Mouse (Mus musculus): ENCODE data around the gene Fmnl3. TPM values are rescaled to one million over a fixed set of nuclear protein-coding genes. Genes with fewer than 3 reads are reported as not detected.

Gene Fmnl3
- polyA plus RNA-seq, 1 experiment, result 55.5 TPM

DNA sequence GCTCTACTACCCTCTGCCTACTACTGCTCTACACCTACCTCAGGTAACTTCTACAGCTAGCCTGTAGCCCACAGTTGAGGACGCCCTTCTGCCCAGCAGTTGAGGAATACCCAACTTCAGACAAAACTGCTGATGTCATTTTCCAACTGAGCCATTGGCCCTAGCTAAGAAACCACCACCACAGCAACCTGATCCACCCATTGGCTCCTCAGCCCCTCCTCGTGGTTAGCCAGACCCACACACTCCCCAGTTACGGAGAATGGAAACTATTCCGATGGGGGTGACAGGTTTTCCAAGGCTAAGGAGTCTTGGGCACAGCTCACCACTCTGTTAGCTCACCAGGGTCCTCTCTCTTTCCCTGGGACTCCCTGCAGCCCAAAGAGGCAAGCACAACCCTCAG is 25.3 kb downstream of the Fmnl3 start:
- Histone ChIP-seq H3K27me3 (ENCODE audit: control insufficient read depth, insufficient read depth, low read length) (no peaks in the 10 kb centered on the region), H3K4me3 (ENCODE audit: control insufficient read depth, insufficient read depth, low read length) (no peak overlapping the region), H3K27ac (ENCODE audit: control insufficient read depth, insufficient read depth, low read length) (no peak overlapping the region), H3K4me1 (replicated peaks; ENCODE audit: control insufficient read depth, insufficient read depth, low read length) (peaks cover 43% of the 10 kb centered on the region), H3K36me3 (ENCODE audit: control insufficient read depth, insufficient read depth, low read length) (no peaks in the 10 kb centered on the region)
- WGBS, result 38% methylated on average over 4 of the region's 4 CpGs
- no peak for DNase-seq
- TF ChIP-seq POLR2A (IDR thresholded peaks at IDR 0.05; ENCODE audit: control insufficient read depth, extremely low read depth, insufficient read depth, low read length, poor library complexity) (no peak), CTCF (IDR thresholded peaks at IDR 0.05; ENCODE audit: borderline replicate concordance, control insufficient read depth, extremely low read depth, insufficient read depth, low read length, poor library complexity) (no peak)

DNA sequence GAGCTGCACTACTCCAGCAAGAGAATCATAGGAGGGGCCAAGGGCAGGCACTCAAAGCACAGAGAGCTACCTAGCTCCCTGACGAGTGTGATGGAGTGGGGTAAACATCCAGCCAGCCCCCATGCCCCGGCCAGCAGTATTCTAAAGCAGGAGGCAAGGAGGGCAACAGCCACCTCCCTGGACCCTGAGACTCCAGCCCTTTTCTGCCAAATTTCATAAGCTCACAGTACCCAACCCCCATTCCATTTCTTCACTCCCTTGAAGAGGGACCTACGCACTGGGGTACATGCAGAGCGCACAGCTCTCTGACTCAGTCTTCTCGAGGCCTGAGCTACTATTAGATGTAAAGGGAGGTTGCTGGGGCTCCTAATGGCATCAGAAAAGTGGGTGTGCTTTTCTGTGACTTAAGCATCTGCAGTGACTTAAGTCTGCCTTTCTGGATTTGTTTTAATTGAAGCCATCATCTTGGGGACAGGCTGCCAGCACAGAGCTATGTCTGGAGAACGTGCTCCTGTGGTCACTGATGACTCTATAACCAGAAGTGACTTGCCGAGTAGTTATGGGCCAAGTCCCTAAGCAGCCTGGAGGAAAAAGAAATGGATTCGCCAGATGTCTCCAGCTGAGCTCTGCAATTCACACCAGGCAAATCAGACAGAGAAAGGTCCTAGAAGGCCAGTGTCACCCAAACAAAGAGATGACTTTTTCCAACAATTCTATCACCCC is 26.0 kb downstream of the Fmnl3 start:
- no peak overlapping the region for H3K27ac ChIP-seq (ENCODE audit: control insufficient read depth, insufficient read depth, low read length)
- no peak for TF ChIP-seq POLR2A (IDR thresholded peaks at IDR 0.05; ENCODE audit: control insufficient read depth, extremely low read depth, insufficient read depth, low read length, poor library complexity)
- no peak for TF ChIP-seq CTCF (IDR thresholded peaks at IDR 0.05; ENCODE audit: borderline replicate concordance, control insufficient read depth, extremely low read depth, insufficient read depth, low read length, poor library complexity)
- no peak overlapping the region for H3K4me3 ChIP-seq (ENCODE audit: control insufficient read depth, insufficient read depth, low read length)
- no peaks in the 10 kb centered on the region for H3K27me3 ChIP-seq (ENCODE audit: control insufficient read depth, insufficient read depth, low read length)
- H3K36me3 ChIP-seq (ENCODE audit: control insufficient read depth, insufficient read depth, low read length), result no peaks in the 10 kb centered on the region
- 88% methylated on average over 8 of the region's 8 CpGs for WGBS
- peaks cover 47% of the 10 kb centered on the region for H3K4me1 ChIP-seq (replicated peaks; ENCODE audit: control insufficient read depth, insufficient read depth, low read length)
- no peak for DNase-seq

DNA sequence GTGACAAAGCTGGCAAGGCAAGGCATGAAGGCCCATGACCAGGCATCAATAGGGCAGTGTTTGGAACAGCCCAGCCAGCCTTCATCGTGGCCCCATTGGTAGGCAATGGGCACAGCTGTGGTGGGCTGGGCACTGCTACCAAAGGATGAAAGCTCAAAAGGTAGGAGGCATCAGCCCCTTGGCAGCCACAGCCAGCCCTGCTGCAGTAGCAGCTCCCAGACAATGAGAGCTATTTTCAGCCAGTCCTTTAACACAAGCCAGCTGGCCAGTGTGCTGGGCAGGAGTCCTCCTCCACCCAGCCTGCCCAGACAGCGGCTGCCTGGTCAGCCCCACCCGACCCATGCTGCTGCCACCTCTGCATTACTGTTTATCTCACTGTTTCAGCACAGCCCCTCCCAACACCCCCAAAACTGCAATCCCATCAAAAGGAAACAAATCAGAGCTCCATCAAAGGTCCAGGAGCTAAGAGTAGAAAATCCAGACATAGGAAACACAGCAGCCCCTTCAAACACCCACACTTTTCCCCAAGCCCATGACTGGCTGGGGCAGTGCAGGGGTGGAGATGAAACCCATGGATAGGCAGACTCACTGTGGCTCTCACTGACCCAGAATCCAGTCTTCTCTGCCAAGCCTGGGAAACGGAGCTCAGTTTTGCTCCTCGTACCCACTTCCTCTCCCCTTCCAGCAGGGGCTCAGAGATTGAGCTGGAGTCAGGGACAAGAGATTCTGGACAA is 26.7 kb downstream of the Fmnl3 start:
- DNase-seq, result no peak
- Histone ChIP-seq H3K4me1 (replicated peaks; ENCODE audit: control insufficient read depth, insufficient read depth, low read length) (peaks cover 50% of the 10 kb centered on the region), H3K27ac (ENCODE audit: control insufficient read depth, insufficient read depth, low read length) (no peak overlapping the region), H3K27me3 (ENCODE audit: control insufficient read depth, insufficient read depth, low read length) (no peaks in the 10 kb centered on the region), H3K36me3 (ENCODE audit: control insufficient read depth, insufficient read depth, low read length) (no peaks in the 10 kb centered on the region), H3K4me3 (ENCODE audit: control insufficient read depth, insufficient read depth, low read length) (no peak overlapping the region)
- TF ChIP-seq POLR2A (IDR thresholded peaks at IDR 0.05; ENCODE audit: control insufficient read depth, extremely low read depth, insufficient read depth, low read length, poor library complexity) (no peak), CTCF (IDR thresholded peaks at IDR 0.05; ENCODE audit: borderline replicate concordance, control insufficient read depth, extremely low read depth, insufficient read depth, low read length, poor library complexity) (no peak)
- WGBS, result 87% methylated on average over 5 of the region's 5 CpGs

DNA sequence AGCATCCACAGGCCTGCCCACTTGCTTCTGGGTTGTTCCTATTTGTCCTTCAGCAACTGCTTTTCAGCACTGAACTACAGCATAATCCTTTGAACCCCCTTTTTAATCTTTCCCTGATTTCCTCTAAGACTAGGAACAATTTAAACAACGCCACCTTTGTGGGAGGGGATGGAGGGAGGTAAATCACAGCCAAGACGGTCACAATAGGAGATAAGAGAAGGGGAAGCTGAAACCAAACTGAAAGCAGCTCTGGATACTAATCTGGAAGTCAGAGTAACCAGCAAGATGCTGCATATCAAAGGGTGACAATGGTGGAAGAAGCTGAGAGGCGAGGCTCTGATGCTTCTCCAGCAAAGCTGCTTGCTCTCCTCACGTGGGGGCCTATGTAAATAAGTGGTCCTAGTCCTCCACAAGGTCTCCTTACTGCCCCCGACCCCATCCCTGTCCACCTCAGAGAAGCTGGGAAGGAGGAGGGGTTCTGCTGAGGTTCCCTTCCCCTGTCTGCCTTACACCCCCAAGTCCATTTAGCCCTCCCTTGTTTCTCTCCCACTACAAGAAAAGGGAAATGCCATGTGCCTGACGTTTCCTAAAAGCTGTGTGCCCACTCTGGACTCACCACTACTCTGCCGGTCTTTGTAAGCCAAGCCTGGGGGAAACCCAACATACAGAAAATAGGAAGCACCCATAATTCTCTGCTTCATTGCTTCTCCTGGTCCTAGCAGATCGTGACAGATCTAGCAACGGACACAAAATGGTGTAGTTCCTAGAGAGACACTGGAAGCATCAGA is 27.9 kb downstream of the Fmnl3 start:
- Histone ChIP-seq H3K27ac (ENCODE audit: control insufficient read depth, insufficient read depth, low read length) (no peak overlapping the region), H3K27me3 (ENCODE audit: control insufficient read depth, insufficient read depth, low read length) (no peaks in the 10 kb centered on the region), H3K36me3 (ENCODE audit: control insufficient read depth, insufficient read depth, low read length) (no peaks in the 10 kb centered on the region), H3K4me3 (ENCODE audit: control insufficient read depth, insufficient read depth, low read length) (no peak overlapping the region), H3K4me1 (replicated peaks; ENCODE audit: control insufficient read depth, insufficient read depth, low read length) (peaks cover 61% of the 10 kb centered on the region)
- no peak for DNase-seq
- TF ChIP-seq POLR2A (IDR thresholded peaks at IDR 0.05; ENCODE audit: control insufficient read depth, extremely low read depth, insufficient read depth, low read length, poor library complexity) (no peak), CTCF (IDR thresholded peaks at IDR 0.05; ENCODE audit: borderline replicate concordance, control insufficient read depth, extremely low read depth, insufficient read depth, low read length, poor library complexity) (no peak)
- 56% methylated on average over 9 of the region's 9 CpGs for WGBS

DNA sequence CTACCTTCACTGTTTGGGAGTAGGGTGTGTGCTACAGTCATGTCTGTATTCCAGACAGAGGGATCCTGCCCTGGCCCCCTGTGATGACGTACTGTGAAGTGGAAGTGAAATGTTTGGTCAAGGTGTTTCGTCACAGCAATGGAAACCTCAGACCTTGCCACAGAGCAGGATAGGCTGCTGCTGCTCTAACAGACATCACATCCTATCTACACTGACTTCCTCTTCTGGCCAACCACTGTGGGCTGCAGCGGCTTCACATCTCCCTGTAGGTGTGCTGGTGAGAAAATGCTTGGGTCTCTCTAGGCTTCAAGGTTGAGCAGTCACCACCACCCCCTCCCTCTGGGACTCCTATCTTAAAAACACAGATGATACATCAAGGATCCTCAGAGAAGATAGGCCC is 29.2 kb downstream of the Fmnl3 start:
- peak overlapping the region; percentile 45 for H3K27ac ChIP-seq (ENCODE audit: control insufficient read depth, insufficient read depth, low read length)
- H3K4me3 ChIP-seq (ENCODE audit: control insufficient read depth, insufficient read depth, low read length), result no peak overlapping the region
- WGBS, result 4% methylated on average over 3 of the region's 3 CpGs
- no peaks in the 10 kb centered on the region for H3K36me3 ChIP-seq (ENCODE audit: control insufficient read depth, insufficient read depth, low read length)
- peaks cover 70% of the 10 kb centered on the region for H3K4me1 ChIP-seq (replicated peaks; ENCODE audit: control insufficient read depth, insufficient read depth, low read length)
- TF ChIP-seq POLR2A (IDR thresholded peaks at IDR 0.05; ENCODE audit: control insufficient read depth, extremely low read depth, insufficient read depth, low read length, poor library complexity), result no peak
- TF ChIP-seq CTCF (IDR thresholded peaks at IDR 0.05; ENCODE audit: borderline replicate concordance, control insufficient read depth, extremely low read depth, insufficient read depth, low read length, poor library complexity), result no peak
- H3K27me3 ChIP-seq (ENCODE audit: control insufficient read depth, insufficient read depth, low read length), result no peaks in the 10 kb centered on the region
- DNase-seq, result peak; percentile 72

DNA sequence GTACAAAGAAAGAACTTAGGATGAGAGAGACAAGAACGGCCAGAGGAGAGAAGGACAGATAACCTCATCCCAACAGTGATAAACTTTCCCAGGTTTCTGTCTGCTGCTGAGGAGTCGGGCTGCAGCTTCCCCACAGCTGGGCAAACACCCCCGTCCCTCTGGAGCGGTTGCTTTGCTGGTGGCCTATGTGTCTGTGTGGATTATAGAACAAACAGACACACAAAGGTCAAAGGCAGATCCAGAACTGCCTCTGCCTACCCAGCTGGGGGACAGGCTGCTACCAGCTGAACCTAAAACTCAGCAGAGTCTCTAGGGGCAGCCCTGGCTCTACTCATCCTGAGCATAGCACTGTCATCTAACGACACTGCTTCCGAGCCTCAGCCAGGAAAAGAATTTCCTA is 30.6 kb downstream of the Fmnl3 start:
- H3K27ac ChIP-seq (ENCODE audit: control insufficient read depth, insufficient read depth, low read length), result no peak overlapping the region

More for the DNA sequence above, 30.6 kb downstream of the Fmnl3 start:
- H3K36me3 ChIP-seq (ENCODE audit: control insufficient read depth, insufficient read depth, low read length), result no peaks in the 10 kb centered on the region
- no peaks in the 10 kb centered on the region for H3K27me3 ChIP-seq (ENCODE audit: control insufficient read depth, insufficient read depth, low read length)
- no peak overlapping the region for H3K4me3 ChIP-seq (ENCODE audit: control insufficient read depth, insufficient read depth, low read length)
- peaks cover 69% of the 10 kb centered on the region for H3K4me1 ChIP-seq (replicated peaks; ENCODE audit: control insufficient read depth, insufficient read depth, low read length)
- TF ChIP-seq POLR2A (IDR thresholded peaks at IDR 0.05; ENCODE audit: control insufficient read depth, extremely low read depth, insufficient read depth, low read length, poor library complexity) (no peak), CTCF (IDR thresholded peaks at IDR 0.05; ENCODE audit: borderline replicate concordance, control insufficient read depth, extremely low read depth, insufficient read depth, low read length, poor library complexity) (no peak)
- DNase-seq, result no peak
- WGBS, result 94% methylated on average over 6 of the region's 6 CpGs
